Mouse (Mus musculus): ENCODE results near the gene Adpgk.
"Not testable (repeated sequence)": the region's sequence is repeated elsewhere in the genome, so short reads cannot be mapped to it uniquely, and the experiment has no call there.

Adpgk gene

DNA sequence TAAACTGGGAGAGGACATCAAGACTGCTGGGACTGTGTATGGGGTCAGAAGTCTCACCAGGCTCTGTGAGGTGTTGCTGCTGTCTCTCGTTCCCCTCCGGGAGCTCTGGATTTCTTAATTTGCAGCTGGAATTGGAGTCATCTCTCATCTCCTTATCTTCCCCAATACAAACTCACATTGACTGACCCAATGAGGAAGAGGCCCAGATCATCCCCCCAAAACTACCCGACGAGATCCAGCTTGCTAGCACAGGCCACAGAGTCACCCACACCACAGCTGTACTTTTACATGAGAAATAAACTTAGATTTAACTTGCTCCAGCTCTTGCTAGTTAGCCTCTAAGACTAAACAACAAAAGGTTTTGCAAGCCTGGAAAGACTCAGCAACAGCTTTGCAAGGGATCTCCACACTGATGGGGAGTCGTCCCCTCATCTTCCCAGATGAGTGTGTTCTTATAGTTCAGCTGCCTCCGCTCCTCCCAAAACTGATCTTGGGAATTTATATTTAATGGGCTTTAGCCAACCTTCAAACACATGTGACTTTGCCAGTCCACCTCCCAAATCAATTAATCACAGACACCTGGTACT is 1.7 kb upstream of the Adpgk start:
- DNase-seq (ENCODE audit: low spot score) = no peak

DNA sequence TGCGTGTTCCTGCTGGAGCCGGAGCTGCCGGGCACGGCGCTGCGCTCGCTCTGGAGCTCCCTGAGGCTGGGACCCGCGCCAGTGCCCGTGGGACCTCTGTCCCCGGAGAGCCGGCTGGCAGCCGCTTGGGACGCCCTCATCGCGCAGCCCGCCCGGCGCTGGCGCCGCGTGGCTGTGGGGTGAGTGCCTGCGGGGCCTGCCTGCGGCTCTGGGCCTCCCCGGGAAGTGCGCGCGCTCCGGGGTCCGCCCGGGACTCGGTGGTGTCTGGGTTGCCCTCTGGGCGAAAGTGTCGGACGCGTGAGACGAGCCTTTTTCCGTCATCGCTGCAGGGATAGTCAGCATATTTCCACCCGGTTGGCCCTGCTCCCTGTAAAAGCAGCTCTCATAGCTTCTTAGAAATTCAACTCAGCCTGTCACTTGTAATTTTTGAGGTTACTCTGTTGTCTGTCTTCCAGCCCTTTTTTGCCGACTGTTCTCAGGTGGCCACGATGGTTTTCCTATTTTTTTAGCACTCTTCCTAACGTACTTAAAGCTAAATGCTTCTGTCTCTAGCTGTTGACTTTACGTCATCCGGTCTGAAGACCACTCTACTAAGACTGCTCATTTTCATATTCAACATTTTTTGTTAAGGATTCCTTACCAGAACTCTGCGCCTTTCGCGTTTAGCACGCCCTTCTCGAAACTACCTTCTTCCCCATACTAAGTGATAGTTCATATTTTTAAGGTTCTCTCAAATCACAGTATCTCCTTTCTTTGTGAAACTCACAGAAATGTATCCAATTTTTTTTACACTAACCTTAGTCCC is 532 bp downstream of the Adpgk start:
- DNase-seq (ENCODE audit: low spot score) = no peak

- DNase-seq (ENCODE audit: low spot score) = no peak
Measured at GRCm38 (mm10) chr9:59292493-59292875, 1.1 kb downstream of the Adpgk start.

GRCm38 (mm10) chr9:59296419-59296818 is 5.1 kb downstream of the Adpgk start:
- DNase-seq (ENCODE audit: low spot score) = no peak

DNA sequence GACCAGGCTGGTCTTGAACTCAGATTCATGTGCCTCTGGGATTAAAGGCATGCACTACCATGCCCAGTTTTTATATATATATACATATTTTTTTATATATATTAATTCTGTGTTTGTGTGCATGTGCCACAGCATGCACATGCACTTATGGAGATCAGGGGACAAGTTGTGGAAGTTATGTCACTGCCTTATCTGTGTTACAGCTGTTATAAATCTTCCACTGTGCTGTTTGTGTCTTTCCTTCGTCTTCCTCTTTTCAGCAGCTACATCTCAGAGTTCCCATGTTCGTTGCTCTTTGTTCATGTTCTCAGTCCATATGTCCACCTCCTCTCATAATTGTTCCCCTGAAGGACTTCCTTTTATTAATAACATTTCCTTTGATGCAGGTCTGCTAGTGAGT is 16.5 kb downstream of the Adpgk start:
- no peak for DNase-seq (ENCODE audit: low spot score)

DNA sequence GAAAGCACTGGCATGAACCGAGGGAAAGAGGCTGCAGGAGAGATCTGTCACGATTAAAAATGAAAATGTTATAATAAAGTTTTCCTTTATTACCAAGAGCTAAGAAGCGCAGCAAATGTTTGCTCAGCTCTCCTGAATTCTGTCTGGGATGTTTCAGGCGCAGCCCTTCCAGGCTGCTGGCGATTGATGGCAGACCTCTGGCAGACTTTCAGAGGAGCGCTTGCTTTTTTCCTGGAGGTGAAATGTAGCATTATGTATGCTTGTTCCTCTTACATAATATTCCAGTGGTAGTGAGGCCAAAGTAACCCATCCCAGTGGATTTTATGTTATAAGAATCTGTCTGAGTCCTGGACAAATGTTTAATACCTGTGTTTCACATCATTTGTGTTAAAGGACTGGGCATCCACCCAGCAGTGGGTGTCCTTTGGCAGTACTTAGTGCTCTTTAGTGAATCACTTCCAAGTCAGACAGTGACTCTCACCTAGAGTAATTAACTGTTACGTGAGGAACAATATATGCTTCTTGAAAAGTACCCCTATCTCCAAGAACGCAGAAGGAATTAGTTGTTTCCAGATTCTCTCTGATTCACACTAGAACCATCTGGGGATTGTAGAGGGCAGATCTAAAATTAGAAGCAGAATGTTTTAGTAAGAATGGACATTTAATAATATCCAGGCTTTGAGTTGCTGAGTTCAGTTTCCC is 19.4 kb downstream of the Adpgk start:
- no peak for DNase-seq (ENCODE audit: low spot score)

GRCm38 (mm10) chr9:59311284-59311670 is 19.9 kb downstream of the Adpgk start:
- DNase-seq (ENCODE audit: low spot score) = no peak

DNA sequence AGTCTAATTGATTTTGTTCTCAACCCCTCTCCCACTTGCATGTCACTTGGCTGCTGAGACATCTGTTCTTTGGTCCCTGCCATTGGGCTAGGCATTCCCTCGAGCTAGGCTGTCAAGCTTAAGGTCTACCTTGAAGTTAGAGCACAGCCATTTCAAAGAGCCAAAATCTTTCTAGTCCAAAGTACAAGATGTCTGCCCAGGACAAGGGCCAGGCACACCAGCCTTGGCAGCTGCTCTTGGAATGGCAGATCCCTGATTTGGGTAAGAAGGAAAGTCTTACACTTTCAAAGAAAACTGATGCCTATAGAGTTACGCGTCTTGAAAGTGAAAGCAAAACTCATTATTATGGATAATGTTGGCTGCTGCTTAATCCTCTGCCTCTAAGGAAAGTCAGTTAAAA is 24.8 kb downstream of the Adpgk start:
- DNase-seq (ENCODE audit: low spot score) = no peak

GRCm38 (mm10) chr9:59324351-59324750 is 33.0 kb downstream of the Adpgk start:
- DNase-seq (ENCODE audit: low spot score) = no peak

- DNase-seq (ENCODE audit: low spot score) = no peak
Measured at GRCm38 (mm10) chr9:59330055-59330454, 38.7 kb downstream of the Adpgk start.

GRCm38 (mm10) chr9:59336539-59336938 is 45.2 kb downstream of the Adpgk start:
- DNase-seq (ENCODE audit: low spot score) = no peak

DNA sequence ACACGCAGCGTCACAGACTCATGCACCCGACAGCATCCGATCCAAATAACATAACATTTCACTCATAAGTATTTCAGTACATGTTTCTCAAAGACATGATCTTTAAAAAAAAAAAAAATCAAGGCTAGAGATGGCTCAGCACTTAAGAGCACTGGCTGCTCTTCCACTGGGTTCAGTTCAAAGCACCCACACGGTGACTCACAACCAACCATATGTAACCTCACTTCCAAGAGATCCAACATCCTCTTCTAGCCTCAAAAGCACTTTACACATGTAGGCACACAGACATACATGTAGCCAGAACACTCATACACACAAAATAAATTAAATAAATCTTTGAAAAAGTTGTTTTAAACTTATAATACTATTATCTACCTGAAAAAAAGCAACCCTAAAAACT is 46.5 kb downstream of the Adpgk start:
- peak; percentile 4 for DNase-seq (ENCODE audit: low spot score)

- peak; percentile 52 for DNase-seq (ENCODE audit: low spot score)
Measured at GRCm38 (mm10) chr9:59338411-59338810, 47.1 kb downstream of the Adpgk start.

DNA sequence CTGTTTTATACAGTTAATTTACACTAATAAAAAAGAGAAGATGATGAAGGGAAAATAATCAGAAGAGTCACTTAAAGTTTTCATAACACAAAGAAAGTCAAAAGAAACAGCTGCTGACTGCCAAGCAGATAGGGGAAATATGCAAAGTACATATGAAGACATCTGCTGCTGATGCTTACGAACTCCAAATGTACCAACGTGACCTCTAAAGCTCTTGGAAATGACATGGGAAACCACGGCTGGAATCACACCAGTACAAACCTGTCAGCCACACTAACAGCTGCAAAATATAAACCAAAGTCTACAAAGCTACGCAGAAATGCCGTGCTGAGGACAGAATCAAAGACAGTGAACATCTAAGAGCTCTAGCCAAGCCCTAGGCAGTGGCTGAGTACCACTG is 47.7 kb downstream of the Adpgk start:
- DNase-seq (ENCODE audit: low spot score) = no peak

GRCm38 (mm10) chr9:59340002-59340401 is 48.6 kb downstream of the Adpgk start:
- DNase-seq (ENCODE audit: low spot score) = peak; percentile 30

- DNase-seq (ENCODE audit: low spot score) = no peak
Measured at GRCm38 (mm10) chr9:59346176-59346575, 54.8 kb downstream of the Adpgk start.

DNA sequence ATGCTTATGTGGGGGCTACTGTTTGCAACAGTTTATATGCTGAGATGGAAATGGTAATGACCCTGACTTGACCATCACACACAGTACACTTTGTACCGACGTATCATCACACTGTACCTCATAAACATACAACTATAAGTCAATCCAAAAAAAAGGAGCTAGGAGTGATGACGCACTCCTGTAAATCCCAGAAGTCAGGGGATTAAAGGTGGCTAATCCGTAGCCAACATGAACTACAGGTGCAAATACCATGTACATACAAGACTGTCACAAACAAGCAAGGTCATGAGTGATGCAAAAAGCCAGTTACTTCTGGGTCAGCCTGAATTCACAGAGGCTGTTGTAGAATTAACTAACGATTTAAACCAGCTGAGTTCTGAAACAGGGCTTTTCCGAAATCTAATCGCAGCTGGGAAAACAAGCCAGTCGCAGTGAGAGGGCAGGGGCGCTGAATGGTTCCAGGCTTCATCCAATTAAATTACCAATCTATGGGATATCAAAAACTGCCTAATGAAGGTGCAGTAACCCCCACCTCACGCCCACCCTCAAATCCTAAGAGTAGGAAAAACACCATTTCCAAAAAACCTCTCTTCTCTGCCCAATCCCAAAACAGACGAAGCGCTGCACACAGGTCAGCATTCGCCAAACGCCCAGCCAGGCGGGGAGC is 61.4 kb downstream of the Adpgk start:
- no peak for DNase-seq (ENCODE audit: low spot score)

DNA sequence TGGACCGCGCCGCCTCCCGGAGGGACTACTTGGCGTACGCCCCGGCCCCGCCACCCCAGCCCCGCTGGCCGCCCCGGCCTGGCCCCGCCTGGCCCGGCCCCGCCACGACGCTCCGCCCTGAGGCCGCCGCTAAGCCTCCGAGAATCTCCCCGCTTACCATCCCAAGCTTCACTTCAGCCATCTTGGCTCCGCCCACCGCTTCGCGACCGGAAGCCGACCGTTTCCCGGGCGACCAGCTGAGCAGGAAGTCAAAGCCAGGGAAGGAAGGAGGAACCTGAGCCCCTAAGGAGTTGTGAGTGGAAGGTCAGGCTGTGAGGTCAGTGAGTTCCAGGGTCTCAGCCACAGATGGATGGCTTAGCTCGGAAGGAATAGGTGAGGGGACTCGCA is 61.9 kb downstream of the Adpgk start, which contains the start of gene Bbs4:
Bbs4 (minus strand) TSS at position 256 of the 387 bp plus-strand sequence.
- peak; percentile 84 for DNase-seq (ENCODE audit: low spot score)

- not testable (repeated sequence) for DNase-seq (ENCODE audit: low spot score)
Measured at GRCm38 (mm10) chr9:59358041-59358440, 66.7 kb downstream of the Adpgk start.

- not testable (repeated sequence) for DNase-seq (ENCODE audit: low spot score)
Measured at GRCm38 (mm10) chr9:59360487-59360886, 69.1 kb downstream of the Adpgk start.

DNA sequence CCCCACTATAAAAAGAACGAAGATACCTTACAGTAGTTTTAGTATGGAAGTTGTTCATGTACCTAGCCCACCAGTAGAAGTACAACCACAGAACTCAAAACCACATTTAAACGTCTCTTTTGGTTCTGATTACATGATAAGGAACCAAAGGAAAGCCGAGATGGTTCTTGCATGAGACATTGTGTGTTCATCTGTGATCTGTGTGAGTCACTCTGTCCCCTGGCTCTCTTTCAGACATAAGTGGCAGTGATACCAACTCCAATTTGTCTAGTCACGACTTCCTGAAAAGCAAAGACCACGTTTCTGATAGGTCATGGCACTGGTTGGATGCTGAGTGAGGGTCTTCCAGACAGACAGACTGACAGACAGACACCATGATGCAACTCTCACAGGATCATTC is 77.9 kb downstream of the Adpgk start:
- no peak for DNase-seq (ENCODE audit: low spot score)

DNA sequence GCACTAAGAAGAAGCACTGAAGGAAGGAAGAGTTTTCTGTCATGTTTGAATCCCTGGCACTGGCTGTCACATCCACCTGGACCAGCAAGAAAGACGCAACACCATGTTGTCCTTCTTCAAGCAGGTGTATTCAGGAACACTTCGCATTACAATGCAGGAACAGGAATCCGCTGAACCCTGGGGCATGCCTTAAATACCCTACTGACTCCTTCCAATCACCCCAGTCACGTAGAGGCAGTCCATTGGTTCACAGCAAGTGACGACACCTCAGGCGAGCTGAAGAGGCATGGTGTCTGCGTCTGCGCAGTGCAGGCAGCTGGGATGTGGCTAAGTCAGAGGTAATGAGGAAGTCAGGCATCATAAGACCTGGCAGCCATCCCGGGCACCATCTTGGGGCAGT is 78.3 kb downstream of the Adpgk start:
- DNase-seq (ENCODE audit: low spot score) = no peak
